Mouse (Mus musculus): Measurements from ENCODE around the gene Tex37. TPM values are rescaled to one million over a fixed set of nuclear protein-coding genes. Genes with fewer than 3 reads are reported as not detected.

The Tex37 gene
- polyA plus RNA-seq, 1 experiment from 2014 or later, result not detected

DNA sequence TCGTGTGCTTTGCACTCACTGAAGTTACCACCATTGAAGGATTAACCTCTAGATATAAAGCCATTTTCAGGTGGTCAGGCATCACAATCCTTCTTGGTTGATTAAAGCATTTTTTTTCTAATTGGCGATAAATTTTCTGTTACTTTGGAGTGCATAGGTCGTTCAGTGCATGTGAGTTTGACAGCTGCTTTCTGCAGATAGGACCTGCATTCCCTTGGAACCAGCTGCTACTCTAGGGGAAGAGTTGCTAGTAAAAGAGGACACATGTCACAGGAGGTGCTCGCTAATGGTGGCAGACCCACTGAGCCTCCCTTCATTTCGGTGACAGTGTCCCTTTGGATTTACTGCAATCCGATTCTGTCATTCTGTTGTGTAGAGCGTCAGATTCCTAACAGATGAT lies 46.2 kb downstream of the Tex37 start:
- no peak for DNase-seq (ENCODE audit: low spot score)
- no peak for ATAC-seq (ENCODE audit: low FRiP score)
- no peak overlapping the region for H3K9ac ChIP-seq (ENCODE audit: low read depth, low read length)
- H3K4me1 ChIP-seq (replicated peaks; ENCODE audit: control insufficient read depth, insufficient read depth, low read length), result no peaks in the 10 kb centered on the region
- no peak overlapping the region for H3K27ac ChIP-seq (ENCODE audit: low read depth, low read length)
- H3K4me2 ChIP-seq (replicated peaks; ENCODE audit: low read depth, low read length), result no peak overlapping the region
- H3K9me3 ChIP-seq (ENCODE audit: control insufficient read depth, low read length), result no peaks in the 10 kb centered on the region
- H3K27me3 ChIP-seq (ENCODE audit: control insufficient read depth, insufficient read depth, low read length), result no peaks in the 10 kb centered on the region
- H3K36me3 ChIP-seq (ENCODE audit: control insufficient read depth, insufficient read depth, low read length), result no peaks in the 10 kb centered on the region
- WGBS, result 85% methylated on average over 7 of the region's 7 CpGs
- H3K4me3 ChIP-seq (ENCODE audit: low read depth, low read length), result no peak overlapping the region

DNA sequence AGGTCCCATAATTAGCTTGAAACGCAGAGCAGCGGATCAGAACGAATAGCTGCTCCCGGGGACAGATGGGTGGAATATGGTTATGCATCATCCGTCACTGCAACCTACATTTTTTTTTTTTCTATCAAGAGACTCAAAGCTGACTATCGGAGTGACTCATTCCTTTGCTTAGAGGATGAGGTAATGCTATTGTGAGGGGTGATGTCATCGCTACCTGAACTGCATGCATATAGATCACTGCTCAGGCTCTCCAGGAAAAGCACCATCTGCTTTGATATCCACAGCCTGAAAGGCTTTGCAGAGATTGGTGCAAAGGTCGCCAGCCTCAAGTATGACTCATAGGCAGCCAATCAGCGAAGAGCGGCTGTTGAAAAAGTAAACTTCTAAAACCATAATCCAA lies 46.6 kb downstream of the Tex37 start:
- Histone ChIP-seq H3K9me3 (ENCODE audit: control insufficient read depth, low read length) (no peaks in the 10 kb centered on the region), H3K27me3 (ENCODE audit: control insufficient read depth, insufficient read depth, low read length) (no peaks in the 10 kb centered on the region), H3K4me3 (ENCODE audit: low read depth, low read length) (no peak overlapping the region), H3K9ac (ENCODE audit: low read depth, low read length) (no peak overlapping the region), H3K27ac (ENCODE audit: low read depth, low read length) (no peak overlapping the region), H3K36me3 (ENCODE audit: control insufficient read depth, insufficient read depth, low read length) (no peaks in the 10 kb centered on the region), H3K4me1 (replicated peaks; ENCODE audit: control insufficient read depth, insufficient read depth, low read length) (no peaks in the 10 kb centered on the region), H3K4me2 (replicated peaks; ENCODE audit: low read depth, low read length) (no peak overlapping the region)
- DNase-seq (ENCODE audit: low spot score) (peak; percentile 27), ATAC-seq (ENCODE audit: low FRiP score) (peak; percentile 76)
- WGBS, result 78% methylated on average over 10 of the region's 10 CpGs

DNA sequence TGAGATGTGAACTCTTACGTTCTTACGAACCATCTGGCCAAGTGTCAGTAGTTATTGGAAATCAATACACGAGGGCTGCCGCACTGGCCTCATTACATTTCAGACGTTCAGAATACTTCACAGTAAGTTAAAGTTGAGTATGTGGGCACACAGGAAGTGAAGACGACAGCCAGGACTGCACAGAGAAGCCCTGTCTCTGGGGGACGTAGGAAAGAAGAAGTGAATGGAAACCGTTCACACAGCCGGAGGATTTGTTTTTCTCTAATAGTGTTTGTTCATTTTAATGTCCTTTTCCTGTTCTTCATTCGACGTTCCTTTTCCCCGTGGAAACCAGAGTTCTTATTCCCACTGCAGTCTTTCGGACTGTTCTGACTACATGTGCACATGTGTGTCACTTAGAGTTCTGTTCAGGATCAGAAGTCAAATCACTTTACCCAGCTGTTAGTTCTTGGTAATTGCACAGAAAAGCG lies 47.2 kb downstream of the Tex37 start:
- no peak for ATAC-seq (ENCODE audit: low FRiP score)
- H3K4me1 ChIP-seq (replicated peaks; ENCODE audit: control insufficient read depth, insufficient read depth, low read length), result no peaks in the 10 kb centered on the region
- H3K4me2 ChIP-seq (replicated peaks; ENCODE audit: low read depth, low read length), result no peak overlapping the region
- no peaks in the 10 kb centered on the region for H3K36me3 ChIP-seq (ENCODE audit: control insufficient read depth, insufficient read depth, low read length)
- H3K9me3 ChIP-seq (ENCODE audit: control insufficient read depth, low read length), result no peaks in the 10 kb centered on the region
- no peak overlapping the region for H3K4me3 ChIP-seq (ENCODE audit: low read depth, low read length)
- no peak for DNase-seq (ENCODE audit: low spot score)
- 76% methylated on average over 14 of the region's 14 CpGs for WGBS
- no peak overlapping the region for H3K9ac ChIP-seq (ENCODE audit: low read depth, low read length)
- H3K27ac ChIP-seq (ENCODE audit: low read depth, low read length), result no peak overlapping the region
- H3K27me3 ChIP-seq (ENCODE audit: control insufficient read depth, insufficient read depth, low read length), result no peaks in the 10 kb centered on the region

DNA sequence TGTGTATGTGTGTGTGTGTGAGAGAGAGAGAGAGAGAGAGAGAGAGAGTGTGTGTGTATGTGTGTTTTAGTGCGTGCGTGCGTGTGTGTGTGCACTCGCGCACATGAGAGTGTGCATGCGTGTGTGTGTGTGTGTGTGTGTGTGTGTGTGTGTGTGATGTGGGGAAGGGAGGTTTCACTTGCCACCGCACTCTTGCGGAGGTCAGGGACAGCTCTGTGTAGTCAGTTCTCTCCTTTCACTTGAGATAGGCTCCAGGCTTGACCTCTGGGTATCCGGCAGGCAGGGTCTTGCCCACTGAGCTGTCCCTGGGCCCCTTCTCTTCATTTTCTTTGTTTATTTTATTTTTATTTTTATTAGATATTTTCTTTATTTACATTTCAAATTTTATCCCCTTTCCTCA lies 51.4 kb downstream of the Tex37 start:
- no peak overlapping the region for H3K4me3 ChIP-seq (ENCODE audit: low read depth, low read length)
- DNase-seq (ENCODE audit: low spot score), result no peak
- H3K27me3 ChIP-seq (ENCODE audit: control insufficient read depth, insufficient read depth, low read length), result no peaks in the 10 kb centered on the region
- H3K27ac ChIP-seq (ENCODE audit: low read depth, low read length), result no peak overlapping the region
- ATAC-seq (ENCODE audit: low FRiP score), result no peak
- no peak overlapping the region for H3K9ac ChIP-seq (ENCODE audit: low read depth, low read length)
- WGBS, result 91% methylated on average over 9 of the region's 9 CpGs
- no peaks in the 10 kb centered on the region for H3K4me1 ChIP-seq (replicated peaks; ENCODE audit: control insufficient read depth, insufficient read depth, low read length)
- H3K4me2 ChIP-seq (replicated peaks; ENCODE audit: low read depth, low read length), result no peak overlapping the region
- no peaks in the 10 kb centered on the region for H3K36me3 ChIP-seq (ENCODE audit: control insufficient read depth, insufficient read depth, low read length)
- H3K9me3 ChIP-seq (ENCODE audit: control insufficient read depth, low read length), result no peaks in the 10 kb centered on the region

DNA sequence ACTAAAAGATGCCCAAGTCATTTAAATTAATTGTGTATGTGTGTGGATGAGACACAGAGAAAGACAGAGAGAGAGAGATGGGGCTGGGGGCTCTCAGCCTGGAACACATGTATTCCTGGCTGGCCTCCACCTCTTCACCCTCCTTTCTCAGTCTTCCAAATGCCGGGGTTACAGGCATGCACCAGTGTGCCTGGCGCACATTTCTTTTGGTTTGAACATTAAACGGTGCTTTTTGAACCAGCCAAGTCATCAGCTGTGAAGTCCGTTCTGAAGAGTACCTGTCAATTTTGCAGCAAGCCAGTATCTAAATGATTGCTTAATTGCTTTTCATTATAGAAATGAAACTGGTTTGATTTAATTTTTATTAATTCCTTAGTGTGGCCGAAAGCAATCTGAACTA lies 52.0 kb downstream of the Tex37 start:
- no peak for ATAC-seq (ENCODE audit: low FRiP score)
- no peaks in the 10 kb centered on the region for H3K4me1 ChIP-seq (replicated peaks; ENCODE audit: control insufficient read depth, insufficient read depth, low read length)

DNA sequence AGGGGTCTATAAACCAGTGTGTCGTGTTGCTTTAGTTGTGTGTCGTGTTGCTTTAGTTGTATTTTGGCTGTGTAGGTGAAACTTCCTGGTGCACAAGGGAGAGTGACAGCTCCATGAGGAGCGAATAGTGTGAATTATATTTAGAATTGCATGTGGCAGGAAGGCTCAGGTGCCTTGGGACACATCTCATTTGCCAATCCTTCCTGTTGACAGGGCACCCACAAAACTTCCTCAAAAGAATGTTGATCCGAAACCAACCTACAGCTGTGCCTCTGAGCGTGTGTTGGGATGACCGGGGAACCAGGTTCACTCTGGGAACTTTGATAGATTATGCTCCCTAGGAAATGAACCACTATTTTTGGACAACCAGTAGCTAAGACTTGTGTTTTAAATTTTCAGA lies 54.4 kb downstream of the Tex37 start:
- no peak for DNase-seq (ENCODE audit: low spot score)
- no peak overlapping the region for H3K4me3 ChIP-seq (ENCODE audit: low read depth, low read length)
- no peak overlapping the region for H3K27ac ChIP-seq (ENCODE audit: low read depth, low read length)
- ATAC-seq (ENCODE audit: low FRiP score), result no peak
- no peaks in the 10 kb centered on the region for H3K27me3 ChIP-seq (ENCODE audit: control insufficient read depth, insufficient read depth, low read length)
- H3K36me3 ChIP-seq (ENCODE audit: control insufficient read depth, insufficient read depth, low read length), result 0 out of 2 replicates have a peak, but pooled peaks cover 2% of the 10 kb centered on the region
- WGBS, result 93% methylated on average over 6 of the region's 6 CpGs
- no peaks in the 10 kb centered on the region for H3K4me1 ChIP-seq (replicated peaks; ENCODE audit: control insufficient read depth, insufficient read depth, low read length)
- no peaks in the 10 kb centered on the region for H3K9me3 ChIP-seq (ENCODE audit: control insufficient read depth, low read length)
- no peak overlapping the region for H3K4me2 ChIP-seq (replicated peaks; ENCODE audit: low read depth, low read length)
- no peak overlapping the region for H3K9ac ChIP-seq (ENCODE audit: low read depth, low read length)

More for the DNA sequence above, 52.0 kb downstream of the Tex37 start:
- DNase-seq (ENCODE audit: low spot score), result no peak
- 79% methylated on average over 5 of the region's 5 CpGs for WGBS
- Histone ChIP-seq H3K27ac (ENCODE audit: low read depth, low read length) (no peak overlapping the region), H3K4me3 (ENCODE audit: low read depth, low read length) (no peak overlapping the region), H3K9me3 (ENCODE audit: control insufficient read depth, low read length) (no peaks in the 10 kb centered on the region), H3K36me3 (ENCODE audit: control insufficient read depth, insufficient read depth, low read length) (no peaks in the 10 kb centered on the region), H3K4me2 (replicated peaks; ENCODE audit: low read depth, low read length) (no peak overlapping the region), H3K9ac (ENCODE audit: low read depth, low read length) (no peak overlapping the region), H3K27me3 (ENCODE audit: control insufficient read depth, insufficient read depth, low read length) (no peaks in the 10 kb centered on the region)

Other genes with a start within 250 kb of the Tex37 start
- 2.5 and 3.7 TPM in 2 replicates for gene Rpia, start 126.7 kb downstream of the Tex37 start, polyA plus RNA-seq (2014; fragmentation: Nextera tagmentation; extraction: Ambion mirVana)
- 10.5 and 12.4 TPM in 2 replicates for gene Eif2ak3, start 74.4 kb downstream of the Tex37 start, polyA plus RNA-seq (2014; fragmentation: Nextera tagmentation; extraction: Ambion mirVana)
- not detected in 2 replicates for gene Foxi3, start 37.6 kb upstream of the Tex37 start, polyA plus RNA-seq (2014; fragmentation: Nextera tagmentation; extraction: Ambion mirVana)
- gene Thnsl2, start 225.5 kb upstream of the Tex37 start, polyA plus RNA-seq (2014; fragmentation: Nextera tagmentation; extraction: Ambion mirVana), result 6.5 and 6.7 TPM in 2 replicates

Data from hindbrain, embryonic 11.5 days (tissue).